Mouse (Mus musculus) ES-Bruce4 (cell line): Measurements from ENCODE around the gene Surf2. TPM values are rescaled to one million over a fixed set of nuclear protein-coding genes. Genes with fewer than 3 reads are reported as not detected.

Experiments
- H3K27ac ChIP-seq: 2 replicates; pipeline ENCODE4 v1.5.1; 2012; ENCODE audit warnings: low read length, inconsistent platforms; ENCODE audit not compliant: insufficient read depth
- H3K27me3 ChIP-seq: 2 replicates; pipeline ENCODE4 v1.6.1; 2012; ENCODE audit warnings: mild to moderate bottlenecking, low read length, inconsistent platforms; ENCODE audit not compliant: control insufficient read depth, poor library complexity, insufficient read depth, severe bottlenecking
- H3K36me3 ChIP-seq: 2 replicates; pipeline ENCODE4 v1.6.1; 2012; ENCODE audit warnings: inconsistent platforms, mild to moderate bottlenecking, low read length, moderate library complexity; ENCODE audit not compliant: control insufficient read depth, poor library complexity, insufficient read depth, severe bottlenecking
- H3K4me1 ChIP-seq: one replicate; pipeline ENCODE4 v1.8.1; 2011; ENCODE audit warnings: low read length; ENCODE audit not compliant: control insufficient read depth, insufficient read depth
- H3K4me3 ChIP-seq: 2 replicates; pipeline ENCODE4 v1.5.1; 2011; ENCODE audit warnings: low read depth, mild to moderate bottlenecking, low read length
- H3K9ac ChIP-seq: 2 replicates; pipeline ENCODE4 v1.6.1; 2012; ENCODE audit warnings: low read depth, mild to moderate bottlenecking, inconsistent platforms; ENCODE audit not compliant: poor library complexity, severe bottlenecking
- H3K9me3 ChIP-seq: replicated peaks from 2 replicates; pipeline ENCODE4 v1.6.1; 2012; ENCODE audit warnings: mild to moderate bottlenecking, low read length, inconsistent platforms; ENCODE audit not compliant: control insufficient read depth, poor library complexity, insufficient read depth, severe bottlenecking
- CTCF ChIP-seq: IDR thresholded peaks from one replicate; pipeline ENCODE4 v1.8.1; 2011; ENCODE audit warnings: low read depth, low read length
- EP300 ChIP-seq: IDR thresholded peaks from 2 replicates; pipeline ENCODE4 v1.6.1; 2011; ENCODE audit warnings: low read depth, low read length; ENCODE audit not compliant: insufficient read depth
- POLR2A ChIP-seq: IDR thresholded peaks from one replicate; pipeline ENCODE4 v1.8.1; 2011; ENCODE audit warnings: low read length; ENCODE audit not compliant: insufficient read depth
- polyA plus RNA-seq: library from polyadenylated mRNA; stranded (reverse); fragments of >200 nt; gene quantifications from 2 replicates; pipeline ENCODE4 v1.2.4, GENCODE M21; 2011; ENCODE audit warnings: low read depth; ENCODE audit not compliant: missing spikeins, insufficient read depth, insufficient read length

The Surf2 gene
- polyA plus RNA-seq, 1 experiment: 62.5 TPM

DNA sequence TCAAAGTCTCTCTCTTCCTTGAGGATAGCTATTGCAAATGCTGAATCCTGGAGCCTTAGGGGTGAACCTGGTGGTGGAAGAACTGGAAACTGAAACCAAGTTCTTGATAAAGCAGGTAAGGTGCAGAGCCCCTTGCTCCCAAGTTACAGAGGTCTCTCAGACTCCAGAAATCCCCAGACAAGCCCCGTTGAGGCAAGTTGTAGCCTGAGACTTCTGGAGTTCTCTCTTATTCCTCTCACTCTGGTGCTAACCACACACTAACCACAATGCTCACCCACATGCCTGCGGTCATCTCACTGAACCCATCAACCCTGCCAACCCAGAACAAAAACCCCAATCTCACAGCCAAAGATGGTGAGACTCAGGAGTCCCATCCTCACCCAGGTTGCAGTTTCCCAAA is 19.1 kb downstream of the Surf2 start:
- H3K4me1 ChIP-seq: no peaks in the 10 kb centered on the region
- no peaks in the 10 kb centered on the region for H3K36me3 ChIP-seq
- H3K9ac ChIP-seq: no peak overlapping the region
- H3K27ac ChIP-seq: no peak overlapping the region
- no peaks in the 10 kb centered on the region for H3K27me3 ChIP-seq
- H3K4me3 ChIP-seq: no peak overlapping the region
- H3K9me3 ChIP-seq: no peaks in the 10 kb centered on the region
- TF ChIP-seq EP300: no peak
- TF ChIP-seq POLR2A: no peak
- TF ChIP-seq CTCF: no peak

DNA sequence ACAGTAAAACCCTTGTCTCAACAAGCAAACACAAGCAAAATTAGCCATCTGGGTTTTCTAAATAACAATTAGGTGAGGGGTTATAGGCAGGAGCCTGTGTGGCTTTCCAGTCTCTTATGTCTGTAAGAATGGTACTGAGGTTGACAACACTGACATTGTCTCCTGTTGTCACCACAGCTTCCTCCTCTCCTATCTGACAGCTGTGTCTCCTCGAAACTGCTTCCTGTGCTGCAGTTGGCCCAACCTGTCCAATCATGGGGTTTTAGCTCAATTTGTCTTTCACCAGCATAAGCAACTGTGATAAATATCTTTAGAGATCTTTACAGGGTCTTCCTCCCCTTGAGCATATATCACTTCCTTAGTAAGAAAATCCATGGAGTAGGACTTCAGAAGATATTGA is 20.3 kb downstream of the Surf2 start:
- no peak overlapping the region for H3K9ac ChIP-seq
- no peak overlapping the region for H3K27ac ChIP-seq
- H3K4me1 ChIP-seq: no peaks in the 10 kb centered on the region
- H3K9me3 ChIP-seq: no peaks in the 10 kb centered on the region
- H3K27me3 ChIP-seq: no peaks in the 10 kb centered on the region
- H3K36me3 ChIP-seq: no peaks in the 10 kb centered on the region
- no peak overlapping the region for H3K4me3 ChIP-seq
- TF ChIP-seq CTCF: no peak
- no peak for TF ChIP-seq POLR2A
- TF ChIP-seq EP300: no peak

- Histone ChIP-seq H3K4me3 (no peak overlapping the region), H3K4me1 (no peaks in the 10 kb centered on the region), H3K9me3 (no peaks in the 10 kb centered on the region), H3K9ac (no peak overlapping the region), H3K36me3 (no peaks in the 10 kb centered on the region), H3K27ac (no peak overlapping the region), H3K27me3 (no peaks in the 10 kb centered on the region)
- TF ChIP-seq POLR2A: no peak
- TF ChIP-seq EP300: no peak
- no peak for TF ChIP-seq CTCF
These were observed 25.4 kb downstream of the Surf2 start for GRCm38 (mm10) chr2:26941539-26941938.

DNA sequence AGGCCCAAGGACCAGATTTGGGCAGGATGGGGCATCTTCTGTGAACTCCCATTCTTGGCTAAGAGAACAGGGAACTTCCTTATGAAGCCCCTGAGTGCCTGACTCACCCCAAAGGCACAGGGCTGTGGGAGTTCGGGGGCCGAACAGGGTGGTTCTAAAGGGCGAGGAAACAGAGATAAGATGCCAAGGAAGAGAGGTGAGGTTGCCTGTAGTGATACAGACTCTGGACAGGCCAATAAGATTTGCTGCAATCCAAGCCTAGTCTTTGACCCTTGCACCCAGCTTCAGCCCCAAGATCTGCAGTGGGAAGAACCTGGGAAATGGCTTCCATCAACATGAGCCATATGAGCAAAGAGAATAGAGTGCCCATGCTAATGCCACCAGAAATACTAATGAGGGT is 27.1 kb downstream of the Surf2 start:
- Histone ChIP-seq H3K4me1 (no peaks in the 10 kb centered on the region), H3K36me3 (no peaks in the 10 kb centered on the region), H3K9me3 (no peaks in the 10 kb centered on the region), H3K4me3 (no peak overlapping the region), H3K9ac (no peak overlapping the region), H3K27me3 (no peaks in the 10 kb centered on the region), H3K27ac (no peak overlapping the region)
- no peak for TF ChIP-seq POLR2A
- TF ChIP-seq EP300: no peak
- no peak for TF ChIP-seq CTCF

GRCm38 (mm10) chr2:26950411-26950810 is 34.2 kb downstream of the Surf2 start:
- Histone ChIP-seq H3K9me3 (no peaks in the 10 kb centered on the region), H3K9ac (no peak overlapping the region), H3K36me3 (peaks cover 8% of the 10 kb centered on the region), H3K27me3 (no peaks in the 10 kb centered on the region), H3K4me3 (no peak overlapping the region), H3K27ac (no peak overlapping the region), H3K4me1 (no peaks in the 10 kb centered on the region)
- TF ChIP-seq EP300 (no peak), POLR2A (no peak), CTCF (no peak)

GRCm38 (mm10) chr2:26951346-26951905 is 35.3 kb downstream of the Surf2 start:
- no peak overlapping the region for H3K9ac ChIP-seq
- no peak overlapping the region for H3K4me3 ChIP-seq
- no peak overlapping the region for H3K27ac ChIP-seq
- TF ChIP-seq POLR2A: no peak
- TF ChIP-seq EP300: no peak
- no peak for TF ChIP-seq CTCF
- no peaks in the 10 kb centered on the region for H3K4me1 ChIP-seq
- H3K27me3 ChIP-seq: no peaks in the 10 kb centered on the region
- no peaks in the 10 kb centered on the region for H3K9me3 ChIP-seq
- peaks cover 18% of the 10 kb centered on the region for H3K36me3 ChIP-seq
